Mouse (Mus musculus) yolk sac, embryonic 10.5 days (tissue): ENCODE measurements around the gene Ppm1b.
A peak's percentile ranks its signal among the peaks of the same experiment; 100 is the strongest.

Source experiments
- DNase-seq: peaks from one replicate; pipeline ENCODE4 v3.0.0-alpha.2; 2017; ENCODE audit warnings: low spot score

The Ppm1b gene

DNA sequence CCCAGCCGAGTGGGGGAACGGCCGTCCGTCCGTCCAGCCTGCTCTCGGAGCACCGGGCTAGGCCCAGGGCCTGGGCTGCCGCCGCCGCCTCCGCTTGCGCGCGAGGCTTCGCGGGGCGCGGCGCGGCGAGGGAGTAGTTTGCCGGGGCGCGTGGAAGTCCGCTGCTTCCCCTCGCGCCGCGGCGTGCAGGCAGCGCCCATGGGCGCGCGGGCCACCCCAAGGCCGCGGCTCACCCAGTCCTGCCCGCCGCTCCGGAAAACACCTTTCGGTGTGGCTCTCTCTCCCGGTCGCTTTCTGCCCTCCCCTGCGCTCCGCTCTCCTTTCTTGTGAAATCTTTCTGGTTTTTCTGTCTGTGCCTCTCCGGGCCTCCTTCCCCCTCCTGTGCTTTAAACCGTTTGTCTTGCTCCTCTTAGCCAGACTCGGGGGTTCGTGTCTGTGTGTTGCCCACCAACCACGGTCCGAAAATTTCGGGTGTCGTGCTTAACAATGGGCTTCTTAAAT lies 1.9 kb downstream of the Ppm1b start:
- DNase-seq = peak; percentile 26

- DNase-seq = no peak
Measured at GRCm38 (mm10) chr17:84958986-84959664, 2.6 kb downstream of the Ppm1b start.

DNA sequence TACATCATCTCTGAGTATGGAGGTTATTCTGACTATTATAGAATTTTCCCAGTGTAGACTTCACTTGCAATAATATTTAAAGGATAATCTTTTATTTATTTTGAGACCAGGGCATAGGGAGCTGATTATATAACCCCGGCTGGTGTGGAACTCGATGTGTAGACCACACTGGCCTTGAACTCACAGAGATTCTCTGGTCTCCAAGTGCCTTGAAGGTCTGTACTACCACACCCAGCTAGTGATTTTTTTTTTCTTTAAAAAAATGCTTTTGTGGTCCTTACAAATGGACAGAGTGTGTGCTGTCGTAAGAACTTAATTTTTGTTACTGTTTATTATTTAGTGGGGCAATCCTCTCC lies 3.1 kb downstream of the Ppm1b start:
- DNase-seq = no peak

DNA sequence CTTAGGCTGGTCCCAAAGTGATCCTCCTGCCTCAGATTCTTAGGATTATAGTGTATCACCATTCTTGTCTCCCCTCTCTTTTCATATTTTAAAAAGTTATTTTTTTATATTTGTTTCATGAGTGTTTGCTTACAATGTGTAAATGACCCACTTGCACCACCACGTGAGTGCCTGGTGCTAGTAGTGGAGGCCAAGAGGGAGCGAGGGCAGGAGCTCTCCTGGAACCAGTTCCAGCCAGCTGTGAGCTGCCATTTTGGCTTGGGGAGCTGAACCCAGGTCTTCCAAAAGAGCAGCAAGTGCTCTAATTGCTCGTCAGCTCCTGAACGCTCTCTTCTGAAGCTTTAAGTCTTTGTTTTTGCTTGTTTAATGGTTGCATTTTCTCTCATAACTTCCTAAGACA lies 3.6 kb downstream of the Ppm1b start:
- DNase-seq = no peak

GRCm38 (mm10) chr17:84962046-84962445 lies 5.5 kb downstream of the Ppm1b start:
- DNase-seq = no peak

GRCm38 (mm10) chr17:84963651-84964050 lies 7.1 kb downstream of the Ppm1b start:
- DNase-seq = no peak

GRCm38 (mm10) chr17:84966231-84966630 lies 9.7 kb downstream of the Ppm1b start:
- DNase-seq = no peak

- no peak for DNase-seq
Measured at GRCm38 (mm10) chr17:84967045-84967444, 10.5 kb downstream of the Ppm1b start.

GRCm38 (mm10) chr17:84969916-84970315 lies 13.4 kb downstream of the Ppm1b start:
- no peak for DNase-seq

DNA sequence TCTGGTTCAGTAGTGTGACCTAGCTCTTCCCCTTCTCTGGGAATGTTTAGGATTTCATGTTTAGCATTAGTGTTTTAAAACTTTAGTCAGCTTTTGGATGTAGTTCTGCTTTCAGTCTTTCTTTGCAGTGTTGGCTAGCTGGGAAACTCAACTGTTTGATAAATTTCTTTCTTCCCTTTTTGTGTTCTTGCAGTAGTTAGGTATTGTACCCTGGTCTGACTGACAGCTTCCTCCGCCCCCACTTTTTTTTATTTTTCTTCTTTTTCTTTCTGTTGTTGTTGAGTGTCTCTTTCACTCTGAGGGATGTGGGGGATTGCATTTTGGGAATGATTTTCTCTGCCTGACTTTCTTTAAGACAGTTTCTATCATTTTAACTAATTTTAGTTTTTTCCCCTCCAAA lies 25.2 kb downstream of the Ppm1b start:
- DNase-seq = no peak

DNA sequence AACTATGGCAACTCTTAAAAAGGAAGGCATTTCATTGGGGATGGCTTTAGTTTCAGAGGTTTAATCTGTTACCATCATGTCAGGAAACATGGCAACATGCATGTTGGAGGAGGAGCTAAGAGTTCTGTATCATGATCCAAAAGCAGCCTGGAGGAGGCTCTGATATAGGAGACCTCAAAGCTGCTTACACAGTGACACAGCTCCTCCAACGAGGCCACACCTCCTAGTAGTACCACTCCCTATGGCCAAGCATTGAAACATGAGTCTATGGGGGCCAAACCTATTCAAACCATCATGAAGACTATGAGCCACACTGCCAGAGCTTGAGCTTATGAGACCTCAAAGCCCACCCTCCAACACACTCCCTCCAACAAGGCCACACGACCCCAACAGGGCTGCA lies 26.2 kb downstream of the Ppm1b start:
- DNase-seq = no peak

GRCm38 (mm10) chr17:84986368-84986767 lies 29.8 kb downstream of the Ppm1b start:
- DNase-seq = no peak

- no peak for DNase-seq
Measured at GRCm38 (mm10) chr17:84987834-84988410, 31.4 kb downstream of the Ppm1b start.

DNA sequence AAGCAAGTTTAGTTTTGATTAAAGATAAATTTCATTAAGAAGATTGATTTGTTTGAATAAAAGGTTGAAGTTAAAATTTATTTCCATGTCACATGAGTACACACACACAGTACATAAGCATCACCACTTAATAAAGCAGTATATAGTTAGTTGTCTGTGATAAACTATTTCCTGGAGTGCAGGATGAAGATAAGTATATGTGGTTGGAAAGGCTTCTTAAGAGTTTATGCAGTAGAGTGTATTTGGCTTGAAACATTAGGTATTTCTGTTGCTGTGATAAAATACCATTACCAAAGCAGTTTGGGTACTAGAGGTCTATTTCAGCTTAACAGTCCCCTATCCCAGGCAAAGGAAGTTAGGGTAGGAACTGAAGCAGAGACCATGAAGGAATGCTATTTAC lies 32.0 kb downstream of the Ppm1b start:
- DNase-seq = no peak

DNA sequence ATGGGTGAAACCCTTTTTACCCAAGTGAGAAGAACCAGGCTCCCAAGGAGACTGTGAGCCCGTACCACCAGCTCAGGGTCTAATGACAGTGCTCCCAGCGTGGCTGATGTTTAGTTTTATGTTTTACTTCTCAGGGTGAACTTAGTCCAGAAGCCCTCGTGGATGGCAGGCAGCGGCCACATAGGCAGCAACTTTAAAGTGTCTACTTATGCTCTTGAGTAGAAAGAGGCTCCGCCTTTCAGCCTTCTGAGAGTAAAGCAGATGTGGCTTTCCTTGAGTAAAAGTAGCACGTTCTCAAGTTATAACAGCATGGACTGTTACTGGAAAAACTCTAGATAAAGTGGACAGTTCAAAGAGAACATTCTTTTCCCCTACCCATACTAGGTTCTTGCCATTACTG lies 39.3 kb downstream of the Ppm1b start:
- no peak for DNase-seq

GRCm38 (mm10) chr17:84997639-84998038 lies 41.1 kb downstream of the Ppm1b start:
- no peak for DNase-seq

DNA sequence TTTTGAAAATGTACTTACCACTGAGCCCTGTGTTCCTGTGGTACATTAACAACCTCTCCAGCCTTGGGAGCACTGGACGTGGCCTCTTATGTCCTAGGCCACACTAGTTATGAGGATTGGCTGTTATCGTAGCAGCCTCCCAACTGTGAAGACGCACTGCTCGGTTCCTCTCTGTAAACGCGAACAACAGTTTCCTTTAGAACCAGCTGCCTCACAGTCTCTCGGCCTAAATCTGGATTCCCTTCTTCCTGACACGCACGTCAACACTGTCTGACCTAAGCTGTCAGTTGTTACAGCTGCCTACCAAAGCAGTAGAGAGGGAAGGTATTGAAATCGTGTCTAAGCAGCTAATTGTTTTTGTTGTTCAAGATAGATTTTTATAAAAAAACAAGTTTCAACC lies 43.1 kb downstream of the Ppm1b start:
- DNase-seq = no peak

- DNase-seq = no peak
Measured at GRCm38 (mm10) chr17:85013485-85013884, 56.9 kb downstream of the Ppm1b start.

DNA sequence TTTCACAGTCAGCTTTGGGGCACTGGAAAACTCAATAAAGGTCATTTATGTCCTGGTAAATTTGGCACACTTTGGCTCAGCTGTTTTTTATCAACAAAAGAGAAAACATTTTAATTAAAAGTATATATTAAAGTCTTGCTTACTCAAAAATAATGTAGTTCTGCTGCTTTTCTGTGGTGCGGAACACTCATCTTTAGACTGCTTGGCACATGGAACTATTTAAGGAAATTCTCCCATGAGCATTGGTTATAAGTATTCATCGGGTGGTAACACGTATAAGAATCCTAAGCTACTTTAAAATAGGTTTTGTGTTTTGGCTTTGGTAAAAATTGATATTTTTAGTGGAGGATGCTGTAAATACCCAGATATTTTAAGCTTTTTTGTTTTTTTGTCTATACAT lies 58.1 kb downstream of the Ppm1b start:
- no peak for DNase-seq

DNA sequence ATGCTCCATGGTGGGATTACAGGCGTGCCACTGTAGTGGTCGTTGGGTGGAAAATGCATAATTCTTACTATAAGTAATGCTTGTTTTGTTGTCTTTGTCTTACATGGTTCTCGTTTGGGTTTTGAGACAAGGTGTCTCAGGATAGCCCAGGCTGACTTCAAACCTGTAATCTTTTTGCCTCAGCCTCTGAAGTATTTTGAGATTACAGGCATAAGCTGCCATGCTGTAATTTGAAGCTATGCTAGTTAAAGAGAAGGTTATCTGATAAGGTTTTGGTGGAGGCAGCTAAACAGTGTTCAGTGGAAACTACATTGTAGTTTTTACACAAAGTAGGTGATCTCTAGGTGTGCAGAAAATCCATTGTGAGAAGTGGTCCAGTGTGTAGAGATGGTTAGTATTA lies 61.8 kb downstream of the Ppm1b start:
- DNase-seq = no peak

DNA sequence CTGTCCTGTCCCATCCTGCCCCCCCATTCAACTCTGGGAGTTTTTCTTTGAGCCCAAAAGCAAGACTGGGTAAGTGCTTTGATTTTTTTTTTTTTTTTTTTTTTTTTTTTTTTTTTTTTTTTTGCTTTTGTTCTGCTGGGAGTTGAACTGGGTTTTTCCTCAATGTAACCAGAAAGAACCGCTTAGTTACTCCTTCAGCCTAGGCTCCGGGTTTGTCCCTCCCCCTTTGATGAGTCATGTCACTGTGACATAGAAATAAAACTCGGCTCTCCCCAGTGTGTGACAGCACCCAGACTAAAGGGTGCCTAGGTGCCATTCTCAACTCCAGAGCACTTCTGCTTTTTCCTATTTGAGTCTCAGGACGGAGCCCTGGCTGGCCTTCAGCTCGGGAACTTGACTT lies 62.3 kb downstream of the Ppm1b start:
- DNase-seq = no peak

GRCm38 (mm10) chr17:85020343-85020742 lies 63.8 kb downstream of the Ppm1b start:
- DNase-seq = no peak

GRCm38 (mm10) chr17:85023247-85024167 lies 67.0 kb downstream of the Ppm1b start:
- DNase-seq = peak; percentile 66
